Mouse (Mus musculus) kidney, adult 2 months (tissue): ENCODE data around the gene Insm1.
A peak's percentile ranks its signal among the peaks of the same experiment; 100 is the strongest.

Source experiments
- CTCF ChIP-seq: fragments of 200-500 bp; conservative IDR thresholded peaks from 2 replicates; pipeline ENCODE4 v1.5.1; 2011; ENCODE audit warnings: low read depth, mild to moderate bottlenecking, control low read depth, low read length, moderate library complexity, mixed read lengths; ENCODE audit not compliant: insufficient read depth, insufficient read length
- POLR2A ChIP-seq: fragments of 200-500 bp; IDR thresholded peaks from one replicate; pipeline ENCODE4 v1.6.1; 2011; ENCODE audit warnings: low read depth, low read length, control low read depth

DNA sequence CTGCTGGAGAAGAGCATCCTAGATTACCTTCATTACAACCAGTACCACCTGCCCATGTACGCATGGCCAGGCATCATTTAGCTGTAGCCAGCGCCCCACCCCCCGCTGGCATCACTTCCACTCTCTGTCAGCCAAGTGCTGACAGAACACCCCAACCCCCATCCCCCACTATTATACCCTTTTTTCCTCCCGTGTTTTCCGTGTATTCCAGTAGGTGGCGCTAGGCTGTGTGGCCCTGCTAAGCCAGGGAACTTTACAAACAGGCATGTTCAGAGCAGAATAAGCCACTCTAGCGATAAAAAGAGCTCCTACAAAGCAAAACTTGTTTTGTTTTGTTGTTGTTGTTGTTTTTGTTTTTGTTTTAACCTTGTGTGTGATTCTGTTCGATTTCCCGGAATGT lies 7.0 kb upstream of the Insm1 start:
- peak; percentile 79 for TF ChIP-seq CTCF
- TF ChIP-seq POLR2A, result no peak
